In the genomic region with DNA sequence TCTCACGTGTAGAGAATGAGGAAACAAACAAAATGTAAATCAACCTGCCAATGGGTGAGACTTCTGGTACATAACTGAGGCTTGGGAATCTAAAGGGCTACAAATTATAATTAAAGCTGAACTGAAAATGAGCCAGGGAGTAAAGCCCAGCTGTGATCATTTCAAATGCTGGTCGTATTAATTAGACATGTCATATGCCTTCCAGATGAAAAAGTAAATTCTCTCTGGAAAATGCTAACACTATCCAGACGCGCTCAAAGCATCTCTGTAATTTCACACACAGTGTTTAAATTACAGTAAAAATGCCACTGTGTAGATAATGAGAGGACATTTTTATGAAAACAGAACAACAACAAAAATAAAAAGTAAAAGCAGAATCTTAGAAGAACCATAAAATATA, we compare ENCODE assay signal across 22 mouse cellular contexts.
A peak's percentile ranks its signal among the peaks of the same experiment; 100 is the strongest.
DNase-seq lines count a peak whose midpoint lies in the region; ATAC-seq lines count a peak whose summit lies in the region.
"Had no signal": no experiment of that assay in that cellular context is flagged by ENCODE, and none has a peak within 500 bp of the region (broad histone marks: within the 10 kb centered on the region; RNA-seq: fewer than 3 reads in every experiment).

No protein-coding gene starts in this region.

- 57% methylated on average over 4 of the region's 4 CpGs for WGBS in forebrain, embryonic 14.5 days
- WGBS in forebrain, embryonic 11.5 days: 71% methylated on average over 4 of the region's 4 CpGs
- 63% methylated on average over 4 of the region's 4 CpGs for WGBS in midbrain, embryonic 12.5 days
- 88% methylated on average over 4 of the region's 4 CpGs for WGBS in midbrain, embryonic 10.5 days
- WGBS in midbrain, embryonic 16.5 days: 46% methylated on average over 4 of the region's 4 CpGs

- no peak overlapping the region for H3K9ac ChIP-seq in forebrain, embryonic 14.5 days (ENCODE audit: low read length)
- H3K9ac ChIP-seq in forebrain, embryonic 11.5 days (ENCODE audit: low read length): no peak overlapping the region
- H3K9ac ChIP-seq in midbrain, embryonic 12.5 days (replicated peaks): no peak overlapping the region
- no peak overlapping the region for H3K9ac ChIP-seq in midbrain, embryonic 16.5 days (ENCODE audit: low read depth, low read length)
- H3K9ac ChIP-seq: embryonic facial prominence, embryonic 15.5 days; heart, embryonic 15.5 days had no signal

- H3K4me2 ChIP-seq in forebrain, embryonic 14.5 days (ENCODE audit: low read length): no peak overlapping the region
- no peak overlapping the region for H3K4me2 ChIP-seq in forebrain, embryonic 11.5 days (ENCODE audit: low read depth, low read length, severe bottlenecking)
- H3K4me2 ChIP-seq in midbrain, embryonic 12.5 days (replicated peaks): no peak overlapping the region
- H3K4me2 ChIP-seq in midbrain, embryonic 16.5 days (ENCODE audit: low read length): no peak overlapping the region
- H3K4me2 ChIP-seq: embryonic facial prominence, embryonic 15.5 days; heart, embryonic 11.5 days; heart, embryonic 15.5 days had no signal

- no peak for ATAC-seq in forebrain, embryonic 14.5 days
- no peak for ATAC-seq in forebrain, embryonic 11.5 days (replicated peaks; ENCODE audit: low FRiP score)
- 0 out of 2 replicates have a peak, but pooled peaks have one; percentile 16 for ATAC-seq in midbrain, embryonic 12.5 days (ENCODE audit: low FRiP score, low read depth)
- ATAC-seq in midbrain, embryonic 16.5 days: 0 out of 2 replicates have a peak, but pooled peaks have one; percentile 21
- ATAC-seq: activated CD4-positive, CD25-positive, alpha-beta regulatory T cell, adult 4 months; forebrain, embryonic 16.5 days; Patski had no signal

- H3K9me3 ChIP-seq in forebrain, embryonic 14.5 days (replicated peaks; ENCODE audit: control insufficient read depth, low read length): no peaks in the 10 kb centered on the region
- H3K9me3 ChIP-seq in forebrain, embryonic 11.5 days (ENCODE audit: control insufficient read depth, low read length): no peaks in the 10 kb centered on the region
- H3K9me3 ChIP-seq in midbrain, embryonic 12.5 days: no peaks in the 10 kb centered on the region
- no peaks in the 10 kb centered on the region for H3K9me3 ChIP-seq in midbrain, embryonic 10.5 days (replicated peaks)
- H3K9me3 ChIP-seq in midbrain, embryonic 16.5 days (replicated peaks; ENCODE audit: control insufficient read depth, low read length, poor library complexity, severe bottlenecking): no peaks in the 10 kb centered on the region
- H3K9me3 ChIP-seq: embryonic facial prominence, embryonic 15.5 days; forebrain, embryonic 10.5 days; heart, embryonic 15.5 days had no signal

- DNase-seq in forebrain, embryonic 14.5 days (ENCODE audit: low spot score): peak; percentile 15
- DNase-seq in forebrain, embryonic 11.5 days (ENCODE audit: low spot score): no peak
- no peak for DNase-seq in midbrain, embryonic 10.5 days (ENCODE audit: low spot score)
- peak; percentile 35 for DNase-seq in MN1 (ENCODE audit: low spot score)
- no peak for DNase-seq in spleen, adult 12 weeks (ENCODE audit: low spot score)
- DNase-seq: adrenal gland, postnatal 14 days; cerebellum, adult 18-20 months; cerebellum, adult 9-11 months; cerebellum, postnatal 36 days; gastrocnemius, postnatal 10 days; heart, adult 2 months; heart, postnatal 14 days had no signal

- no peaks in the 10 kb centered on the region for H3K4me1 ChIP-seq in forebrain, embryonic 14.5 days (ENCODE audit: control insufficient read depth, insufficient read depth, low read length)
- no peaks in the 10 kb centered on the region for H3K4me1 ChIP-seq in forebrain, embryonic 11.5 days (replicated peaks; ENCODE audit: control insufficient read depth, insufficient read depth, low read length)
- H3K4me1 ChIP-seq in midbrain, embryonic 12.5 days: no peaks in the 10 kb centered on the region
- no peaks in the 10 kb centered on the region for H3K4me1 ChIP-seq in midbrain, embryonic 10.5 days
- H3K4me1 ChIP-seq in midbrain, embryonic 16.5 days (ENCODE audit: control insufficient read depth, insufficient read depth, low read length): no peaks in the 10 kb centered on the region
- H3K4me1 ChIP-seq: embryonic facial prominence, embryonic 15.5 days; forebrain, embryonic 10.5 days; heart, embryonic 15.5 days had no signal

- no peak overlapping the region for H3K4me3 ChIP-seq in forebrain, embryonic 14.5 days (ENCODE audit: low read depth, low read length)
- H3K4me3 ChIP-seq in forebrain, embryonic 11.5 days (ENCODE audit: low read depth, low read length): no peak overlapping the region
- no peak overlapping the region for H3K4me3 ChIP-seq in midbrain, embryonic 12.5 days
- no peak overlapping the region for H3K4me3 ChIP-seq in midbrain, embryonic 10.5 days
- H3K4me3 ChIP-seq in midbrain, embryonic 16.5 days (ENCODE audit: low read depth, low read length): no peak overlapping the region
- H3K4me3 ChIP-seq: embryonic facial prominence, embryonic 15.5 days; erythroblast, embryonic 14.5 days; forebrain, embryonic 10.5 days; heart, adult 2 months; heart, embryonic 15.5 days had no signal

- no peaks in the 10 kb centered on the region for H3K27me3 ChIP-seq in forebrain, embryonic 14.5 days (replicated peaks; ENCODE audit: control insufficient read depth, insufficient read depth, low read length)
- no peaks in the 10 kb centered on the region for H3K27me3 ChIP-seq in forebrain, embryonic 11.5 days (ENCODE audit: control insufficient read depth, insufficient read depth, low read length)
- no peaks in the 10 kb centered on the region for H3K27me3 ChIP-seq in midbrain, embryonic 12.5 days
- H3K27me3 ChIP-seq in midbrain, embryonic 10.5 days (ENCODE audit: low read depth, poor library complexity, severe bottlenecking): no peaks in the 10 kb centered on the region
- H3K27me3 ChIP-seq in midbrain, embryonic 16.5 days (ENCODE audit: control insufficient read depth, insufficient read depth, low read depth, low read length): no peaks in the 10 kb centered on the region
- H3K27me3 ChIP-seq: embryonic facial prominence, embryonic 15.5 days; heart, embryonic 15.5 days; Patski had no signal

- H3K27ac ChIP-seq in forebrain, embryonic 14.5 days (ENCODE audit: low read depth, low read length): no peak overlapping the region
- no peak overlapping the region for H3K27ac ChIP-seq in forebrain, embryonic 11.5 days (ENCODE audit: low read depth, low read length)
- H3K27ac ChIP-seq in midbrain, embryonic 12.5 days (replicated peaks): no peak overlapping the region
- no peak overlapping the region for H3K27ac ChIP-seq in midbrain, embryonic 10.5 days (replicated peaks)
- no peak overlapping the region for H3K27ac ChIP-seq in midbrain, embryonic 16.5 days (ENCODE audit: low read length)
- H3K27ac ChIP-seq: embryonic facial prominence, embryonic 15.5 days; forebrain, embryonic 10.5 days; heart, adult 2 months; heart, embryonic 15.5 days had no signal

- H3K36me3 ChIP-seq in forebrain, embryonic 14.5 days (ENCODE audit: control insufficient read depth, insufficient read depth, low read length): no peaks in the 10 kb centered on the region
- H3K36me3 ChIP-seq in forebrain, embryonic 11.5 days (ENCODE audit: control insufficient read depth, insufficient read depth, low read length): no peaks in the 10 kb centered on the region
- H3K36me3 ChIP-seq in midbrain, embryonic 12.5 days: no peaks in the 10 kb centered on the region
- no peaks in the 10 kb centered on the region for H3K36me3 ChIP-seq in midbrain, embryonic 10.5 days
- H3K36me3 ChIP-seq in midbrain, embryonic 16.5 days (ENCODE audit: control insufficient read depth, insufficient read depth, low read length): no peaks in the 10 kb centered on the region
- H3K36me3 ChIP-seq: embryonic facial prominence, embryonic 15.5 days; forebrain, embryonic 10.5 days; heart, embryonic 15.5 days had no signal

Comparison
In these comparisons a context has a peak if more than half of its experiments do, and no peak if none do; other contexts are left out.
1. DNase-seq: peak in forebrain, embryonic 14.5 days (single experiment) and MN1 (single experiment); none in forebrain, embryonic 11.5 days (single experiment), midbrain, embryonic 10.5 days (single experiment) and spleen, adult 12 weeks (single experiment).
2. ATAC-seq: peak in midbrain, embryonic 12.5 days (single experiment) and midbrain, embryonic 16.5 days (single experiment); none in forebrain, embryonic 14.5 days (single experiment) and forebrain, embryonic 11.5 days (single experiment).